Mouse (Mus musculus) ES-Bruce4 (cell line): ENCODE results near the gene Klhl26.

ENCODE experiments used
- CTCF ChIP-seq: IDR thresholded peaks from one replicate; pipeline ENCODE4 v1.8.1; 2011; ENCODE audit warnings: low read depth, low read length
- POLR2A ChIP-seq: IDR thresholded peaks from one replicate; pipeline ENCODE4 v1.8.1; 2011; ENCODE audit warnings: low read length; ENCODE audit not compliant: insufficient read depth

DNA sequence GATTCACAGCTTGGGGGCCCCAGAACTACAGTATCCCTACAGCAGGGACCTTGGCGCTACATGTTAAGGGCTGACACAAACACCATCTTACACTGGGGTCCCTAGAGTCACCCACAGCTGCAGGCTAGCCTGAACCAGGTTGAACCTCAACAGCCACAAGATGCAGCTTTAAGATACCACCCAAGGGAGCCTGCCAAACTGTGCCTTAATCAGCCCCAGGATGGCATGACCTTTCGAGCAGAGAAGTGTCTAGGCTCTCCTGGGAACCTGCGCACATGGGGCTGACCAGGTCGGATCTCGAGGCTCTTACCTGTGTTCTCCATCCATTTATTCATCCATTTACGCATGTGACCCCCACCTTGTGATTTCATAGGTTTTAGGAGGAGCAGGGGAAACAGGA is 18.9 kb downstream of the Klhl26 start:
- TF ChIP-seq POLR2A = no peak
- no peak for TF ChIP-seq CTCF
